Mouse (Mus musculus) embryonic fibroblast, embryonic 13.5 days (primary cell): ENCODE measurements around the gene Rnf212b.
"Not testable (repeated sequence)": the region's sequence is repeated elsewhere in the genome, so short reads cannot be mapped to it uniquely, and the experiment has no call there.

Experiments used
- CTCF ChIP-seq: IDR thresholded peaks from 2 replicates; pipeline ENCODE4 v1.5.1; 2011; ENCODE audit warnings: mild to moderate bottlenecking, control low read depth, low read length, moderate library complexity, borderline replicate concordance; ENCODE audit not compliant: insufficient read depth
- POLR2A ChIP-seq: IDR thresholded peaks from 2 replicates; pipeline ENCODE4 v1.6.1; 2011; ENCODE audit warnings: low read depth, mild to moderate bottlenecking, control low read depth, low read length, moderate library complexity

DNA sequence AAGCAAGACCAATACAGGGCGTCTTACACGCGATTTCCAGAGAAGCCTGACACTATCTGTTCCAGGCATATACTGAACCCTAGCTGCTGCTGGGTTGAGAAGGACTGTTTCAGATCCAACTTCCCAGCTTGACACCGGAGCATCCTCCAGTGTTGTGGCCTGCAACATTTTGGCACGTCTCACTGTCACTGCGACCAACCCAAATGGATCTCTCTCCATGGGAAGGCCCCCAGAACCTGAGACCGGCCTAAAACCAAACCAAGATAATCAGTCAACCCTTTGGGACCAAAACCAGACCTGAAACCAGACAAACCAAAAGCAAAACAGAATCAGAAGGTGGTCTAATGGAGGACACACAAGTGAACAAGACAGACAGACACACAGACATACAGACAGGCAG lies 47.0 kb upstream of the Rnf212b start:
- TF ChIP-seq CTCF, POLR2A: not testable (repeated sequence)
